Mouse (Mus musculus): ENCODE data around the gene Slc25a22.

GRCm38 (mm10) chr7:141408833-141409232 lies 28.9 kb downstream of the Slc25a22 start:
- TF ChIP-seq CTCF (conservative IDR thresholded peaks at IDR 0.05; ENCODE audit: low read length) (peak; percentile 70), POU5F1 (IDR thresholded peaks at IDR 0.05; ENCODE audit: borderline replicate concordance, low read length) (no peak), NANOG (IDR thresholded peaks at IDR 0.05; ENCODE audit: borderline replicate concordance, low read length) (no peak)

Measured in E14TG2a.4 (cell line).